Mouse (Mus musculus) midbrain, embryonic 16.5 days (tissue): ENCODE measurements around the gene Camta1. TPM values are rescaled to one million over a fixed set of nuclear protein-coding genes. Genes with fewer than 3 reads are reported as not detected.

Experiments used
- ATAC-seq: fragments of 200-750 bp; cut with Nextera tagmentation; 2 replicates; pipeline ENCODE4 v1.8.0; 2017; ENCODE audit warnings: moderate TSS enrichment
- H3K27ac ChIP-seq: fragments of 300-500 bp; sonication (generic); 2 replicates; pipeline ENCODE4 v1.5.1; 2014; ENCODE audit warnings: mild to moderate bottlenecking, low read length, mixed read lengths
- H3K27me3 ChIP-seq: fragments of 300-500 bp; sonication (generic); 2 replicates; pipeline ENCODE4 v1.6.1; 2014; ENCODE audit warnings: low read depth, low read length, mixed read lengths; ENCODE audit not compliant: control insufficient read depth, insufficient read depth
- H3K36me3 ChIP-seq: fragments of 300-500 bp; sonication (generic); 2 replicates; pipeline ENCODE4 v1.6.1; 2014; ENCODE audit warnings: mild to moderate bottlenecking, low read length, moderate library complexity, mixed read lengths; ENCODE audit not compliant: control insufficient read depth, insufficient read depth
- H3K4me1 ChIP-seq: fragments of 300-500 bp; sonication (generic); 2 replicates; pipeline ENCODE4 v1.6.1; 2014; ENCODE audit warnings: mild to moderate bottlenecking, low read length, mixed read lengths; ENCODE audit not compliant: control insufficient read depth, insufficient read depth
- H3K4me2 ChIP-seq: fragments of 300-500 bp; sonication (generic); 2 replicates; pipeline ENCODE4 v1.6.1; 2014; ENCODE audit warnings: mild to moderate bottlenecking, low read length, mixed read lengths
- H3K4me3 ChIP-seq: fragments of 300-500 bp; sonication (generic); 2 replicates; pipeline ENCODE4 v1.5.1; 2014; ENCODE audit warnings: low read depth, mild to moderate bottlenecking, low read length, moderate library complexity, mixed read lengths
- H3K9ac ChIP-seq: fragments of 300-500 bp; sonication (generic); 2 replicates; pipeline ENCODE4 v1.6.1; 2014; ENCODE audit warnings: low read depth, low read length, mixed read lengths
- H3K9me3 ChIP-seq: fragments of 300-500 bp; sonication (generic); replicated peaks from 2 replicates; pipeline ENCODE4 v1.6.1; 2014; ENCODE audit warnings: mild to moderate bottlenecking, low read length, mixed read lengths; ENCODE audit not compliant: control insufficient read depth, poor library complexity, severe bottlenecking
- WGBS: fragments of 180-500 bp; shearing (Covaris S2); extraction: QIAGEN DNeasy Blood & Tissue Kit; methylation state at CpG from one replicate; pipeline ENCODE4 v1.1.7; 2014; 5-methylcytosine and 5-hydroxymethylcytosine counted together
- polyA plus RNA-seq: library from polyadenylated mRNA; unstranded; fragments of >200 nt; fragmentation: Nextera tagmentation; extraction: Ambion mirVana; gene quantifications from 2 replicates; pipeline ENCODE4 v1.2.1, GENCODE M21; 2015

The Camta1 gene
- polyA plus RNA-seq, 1 experiment from 2014 or later, result 159 TPM

DNA sequence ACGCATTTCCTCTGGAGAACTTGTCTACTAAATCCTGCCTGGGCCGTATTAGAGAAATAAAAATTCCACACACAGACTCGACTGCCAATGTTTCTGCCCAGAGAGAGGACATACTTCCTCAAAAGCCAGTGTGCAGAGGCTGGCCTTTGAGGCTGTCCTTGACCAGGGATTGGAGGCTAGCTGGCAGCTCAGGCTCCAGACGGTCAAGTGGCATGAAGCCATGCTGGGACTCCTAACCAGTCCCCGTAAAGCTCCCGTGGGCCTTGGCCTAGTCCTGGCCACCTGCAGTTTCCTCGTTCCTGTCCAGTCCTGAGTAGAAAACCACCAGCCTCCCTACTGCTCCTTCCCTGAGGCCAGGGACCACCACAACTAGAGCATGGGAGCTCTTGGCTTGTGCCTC is 598.6 kb downstream of the Camta1 start:
- Histone ChIP-seq H3K4me3 (no peak overlapping the region), H3K27me3 (no peaks in the 10 kb centered on the region; the same call in 1 of the 2 replicates), H3K9me3 (no peaks in the 10 kb centered on the region), H3K27ac (0 out of 2 replicates have a peak overlapping the region, but pooled peaks have one; percentile 13), H3K4me1 (peaks cover 17% of the 10 kb centered on the region), H3K9ac (no peak overlapping the region), H3K36me3 (no peaks in the 10 kb centered on the region), H3K4me2 (no peak overlapping the region)
- WGBS, result 70% methylated on average over 7 of the region's 7 CpGs
- no peak for ATAC-seq

DNA sequence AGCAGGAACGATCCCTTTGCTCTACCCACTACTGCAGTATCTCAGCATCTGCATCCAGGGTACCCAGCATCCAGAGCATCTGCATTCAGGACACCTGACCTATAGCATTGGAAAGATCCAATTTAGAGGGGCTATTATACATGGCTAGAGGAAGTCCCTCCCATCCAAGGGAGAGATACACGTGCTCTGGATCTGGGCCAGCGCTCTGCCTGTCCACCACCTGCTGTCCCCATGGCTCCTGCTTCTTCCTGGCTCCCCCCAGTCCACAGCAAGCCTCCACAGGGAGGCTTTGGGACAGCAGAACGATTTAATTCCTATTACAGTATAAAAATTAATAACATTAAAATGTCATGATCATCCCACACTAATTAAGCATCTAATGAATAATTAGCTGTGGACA is 605.1 kb downstream of the Camta1 start:
- no peak for ATAC-seq
- no peaks in the 10 kb centered on the region for H3K36me3 ChIP-seq
- WGBS, result 45% methylated on average over 4 of the region's 4 CpGs
- peaks cover 3% of the 10 kb centered on the region; the same call in 1 of the 2 replicates for H3K4me1 ChIP-seq
- no peak overlapping the region for H3K4me3 ChIP-seq
- no peaks in the 10 kb centered on the region for H3K27me3 ChIP-seq
- H3K9ac ChIP-seq, result no peak overlapping the region
- no peak overlapping the region for H3K4me2 ChIP-seq
- no peak overlapping the region for H3K27ac ChIP-seq
- H3K9me3 ChIP-seq, result no peaks in the 10 kb centered on the region

DNA sequence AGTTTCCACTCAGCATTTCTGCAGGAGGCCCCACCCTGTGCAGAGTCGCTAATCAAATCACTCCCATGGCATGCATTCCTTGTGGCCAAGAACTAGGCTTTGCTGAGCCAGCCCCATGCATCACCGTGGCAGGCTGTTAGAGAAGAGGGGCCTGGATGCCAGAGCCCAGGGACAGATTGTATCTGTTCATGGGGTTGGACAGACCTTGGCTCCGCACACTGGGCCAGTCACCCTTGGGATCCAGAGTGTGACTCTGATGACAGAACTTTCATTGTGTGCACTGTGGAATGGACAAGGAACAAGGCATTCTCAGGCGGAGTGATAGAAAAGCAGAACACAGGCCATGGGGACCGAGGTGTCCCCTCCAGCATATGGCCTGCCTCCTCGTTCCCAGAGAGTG is 610.9 kb downstream of the Camta1 start:
- Histone ChIP-seq H3K4me2 (no peak overlapping the region), H3K4me1 (no peaks in the 10 kb centered on the region), H3K36me3 (no peaks in the 10 kb centered on the region), H3K27ac (no peak overlapping the region), H3K27me3 (no peaks in the 10 kb centered on the region), H3K4me3 (no peak overlapping the region), H3K9ac (no peak overlapping the region), H3K9me3 (no peaks in the 10 kb centered on the region)
- WGBS, result 97% methylated on average over 6 of the region's 6 CpGs
- no peak for ATAC-seq

DNA sequence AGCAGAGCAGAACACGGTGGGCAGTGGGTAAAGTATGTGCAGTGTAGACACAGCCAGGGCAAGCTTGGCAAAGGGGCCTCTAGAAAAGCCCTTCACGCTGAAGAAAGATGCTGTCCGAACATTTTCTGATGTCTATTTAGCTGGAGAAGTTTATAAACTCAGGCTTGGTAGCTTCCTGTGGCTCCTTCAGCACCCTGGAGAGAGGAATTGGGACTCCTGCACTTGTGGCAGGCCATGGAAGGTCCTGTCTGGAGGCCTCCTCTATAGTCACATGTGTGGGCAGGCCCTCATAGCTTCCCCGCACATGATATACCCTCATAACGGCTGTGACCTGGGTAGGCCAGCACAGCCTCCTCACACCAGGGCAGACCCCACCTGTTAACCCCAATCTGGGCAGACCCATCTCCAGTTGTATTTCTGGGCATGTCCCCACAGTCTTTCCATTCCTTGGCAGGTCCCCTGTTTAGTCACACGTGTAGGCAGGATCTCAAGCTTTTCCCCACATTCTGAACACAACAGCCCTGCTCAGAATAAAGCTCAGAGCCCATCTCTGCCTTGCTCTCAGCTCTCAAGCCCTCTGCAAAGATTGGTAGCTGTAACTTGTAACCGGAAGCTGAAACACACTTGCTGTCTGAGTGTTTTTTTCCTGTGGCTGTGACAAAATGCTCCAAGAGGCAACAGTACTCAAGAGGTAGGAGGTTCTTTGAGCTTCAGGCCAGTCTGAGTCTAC is 616.4 kb downstream of the Camta1 start:
- H3K4me1 ChIP-seq, result peaks cover 13% of the 10 kb centered on the region
- H3K36me3 ChIP-seq, result no peaks in the 10 kb centered on the region
- H3K4me2 ChIP-seq, result no peak overlapping the region
- ATAC-seq, result no peak
- WGBS, result 63% methylated on average over 7 of the region's 7 CpGs
- H3K9me3 ChIP-seq, result 0 out of 2 replicates have a peak, but pooled peaks cover 3% of the 10 kb centered on the region
- no peak overlapping the region for H3K27ac ChIP-seq
- no peaks in the 10 kb centered on the region for H3K27me3 ChIP-seq
- no peak overlapping the region for H3K9ac ChIP-seq
- no peak overlapping the region for H3K4me3 ChIP-seq

DNA sequence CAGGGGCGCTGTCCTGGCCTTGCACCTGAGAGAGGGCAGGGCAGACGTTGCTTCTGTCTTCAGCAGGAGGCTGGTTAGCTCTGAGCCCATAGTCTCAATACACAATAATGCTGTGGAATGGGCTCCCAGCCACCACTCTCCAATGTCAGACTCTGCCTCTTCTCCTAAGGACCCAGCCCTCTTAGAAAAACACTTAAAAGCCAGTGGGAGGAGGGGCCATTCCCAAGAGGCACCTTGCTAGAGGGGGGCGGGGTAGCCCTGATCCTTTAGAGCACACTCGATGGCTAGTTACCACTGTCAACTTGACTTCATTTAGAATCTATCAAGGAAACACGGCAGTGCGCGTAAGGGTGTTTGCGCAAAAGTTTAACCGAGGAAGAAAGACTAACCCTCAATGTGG is 618.2 kb downstream of the Camta1 start:
- H3K9me3 ChIP-seq, result 0 out of 2 replicates have a peak, but pooled peaks cover 3% of the 10 kb centered on the region
- WGBS, result 61% methylated on average over 9 of the region's 9 CpGs
- no peak overlapping the region for H3K27ac ChIP-seq

DNA sequence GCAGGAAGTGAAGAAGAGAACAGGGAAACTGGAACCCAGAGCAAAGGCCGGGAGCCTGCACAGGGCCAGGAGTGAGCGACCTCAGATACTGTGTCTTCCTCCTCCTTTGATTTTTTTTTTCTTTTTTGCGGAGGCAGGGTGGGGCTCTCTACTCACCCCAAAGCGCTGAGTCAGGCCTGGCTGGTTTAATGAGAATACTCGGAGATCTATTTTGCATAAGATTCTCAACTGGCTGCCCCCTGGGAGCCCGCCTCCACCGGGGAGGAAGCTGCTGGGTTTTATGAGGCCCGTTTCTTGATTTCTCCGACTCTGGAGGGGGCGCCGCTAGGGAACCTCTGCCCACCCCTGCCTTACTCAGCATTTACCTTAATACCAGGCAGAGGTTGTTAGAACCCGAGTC is 618.9 kb downstream of the Camta1 start:
- H3K4me1 ChIP-seq, result peaks cover 13% of the 10 kb centered on the region
- no peak overlapping the region for H3K27ac ChIP-seq
- 0 out of 2 replicates have a peak, but pooled peaks cover 3% of the 10 kb centered on the region for H3K9me3 ChIP-seq
- H3K27me3 ChIP-seq, result no peaks in the 10 kb centered on the region
- H3K4me3 ChIP-seq, result no peak overlapping the region
- H3K36me3 ChIP-seq, result no peaks in the 10 kb centered on the region
- no peak overlapping the region for H3K4me2 ChIP-seq
- 23% methylated on average over 12 of the region's 12 CpGs for WGBS
- no peak overlapping the region for H3K9ac ChIP-seq
- no peak for ATAC-seq

More for the DNA sequence above, 618.2 kb downstream of the Camta1 start:
- Histone ChIP-seq H3K4me3 (no peak overlapping the region), H3K36me3 (no peaks in the 10 kb centered on the region), H3K4me2 (no peak overlapping the region), H3K9ac (no peak overlapping the region), H3K27me3 (no peaks in the 10 kb centered on the region), H3K4me1 (peaks cover 13% of the 10 kb centered on the region)
- ATAC-seq, result no peak

DNA sequence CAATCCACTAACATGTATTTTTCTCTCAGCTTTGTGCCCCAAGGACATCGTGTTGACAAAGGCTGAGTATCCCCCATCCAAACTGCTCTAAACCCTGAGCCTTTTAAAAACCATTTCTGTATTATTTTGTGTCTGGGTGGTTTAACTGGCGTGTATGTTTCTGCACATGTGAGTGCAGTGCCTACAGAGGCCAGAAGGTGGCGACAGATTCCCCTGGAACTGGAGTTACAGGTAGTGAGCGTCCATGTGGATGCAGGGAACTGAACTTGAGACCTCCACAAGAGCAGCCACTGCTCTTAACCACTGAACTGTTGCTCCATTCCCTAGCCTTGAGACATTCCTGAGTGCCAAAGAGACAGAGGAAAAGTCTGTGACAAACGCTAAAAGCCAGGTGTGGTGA is 621.2 kb downstream of the Camta1 start:
- no peak overlapping the region for H3K9ac ChIP-seq
- H3K4me3 ChIP-seq, result no peak overlapping the region
- ATAC-seq, result no peak
- H3K9me3 ChIP-seq, result 0 out of 2 replicates have a peak, but pooled peaks cover 3% of the 10 kb centered on the region
- no peaks in the 10 kb centered on the region for H3K27me3 ChIP-seq
- H3K27ac ChIP-seq, result no peak overlapping the region
- no peaks in the 10 kb centered on the region for H3K36me3 ChIP-seq
- H3K4me2 ChIP-seq, result no peak overlapping the region
- 86% methylated on average over 5 of the region's 5 CpGs for WGBS
- peaks cover 13% of the 10 kb centered on the region for H3K4me1 ChIP-seq

DNA sequence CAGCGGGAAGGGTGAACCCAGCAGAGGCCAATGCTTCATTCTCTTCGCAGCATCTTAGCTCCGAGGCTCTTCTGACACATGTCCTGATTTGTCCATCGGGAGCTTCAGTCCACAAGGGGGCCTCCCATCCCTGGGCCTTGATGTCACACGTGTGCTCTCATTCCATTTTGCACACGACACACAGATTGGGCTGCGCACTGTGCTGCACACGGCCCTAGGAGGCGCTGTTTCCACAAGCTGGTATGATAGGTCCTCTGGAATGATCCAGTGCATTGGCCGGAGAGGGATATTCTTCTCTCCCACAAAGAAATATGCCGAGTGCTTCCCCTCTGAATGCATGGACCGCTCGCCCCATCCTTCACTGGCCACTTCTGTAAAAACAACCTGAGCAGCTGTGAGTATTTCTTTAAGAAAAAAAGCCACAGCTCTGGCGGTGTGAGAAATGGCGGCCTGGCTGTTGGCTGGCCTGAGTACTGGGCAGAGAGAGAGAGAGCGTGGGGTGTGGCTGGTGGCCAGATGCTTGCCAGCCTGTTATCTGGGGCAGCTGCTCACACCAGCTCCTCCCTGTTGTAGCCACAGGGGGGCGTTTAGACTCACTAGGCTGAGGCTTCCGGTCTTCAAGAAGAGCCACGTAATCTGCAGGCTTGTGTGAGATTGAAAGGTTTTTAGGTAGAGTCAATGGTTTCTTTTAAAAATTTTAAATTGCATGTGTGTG is 622.5 kb downstream of the Camta1 start:
- no peaks in the 10 kb centered on the region for H3K27me3 ChIP-seq
- H3K4me1 ChIP-seq, result peaks cover 13% of the 10 kb centered on the region
- WGBS, result 81% methylated on average over 19 of the region's 19 CpGs
- no peaks in the 10 kb centered on the region for H3K36me3 ChIP-seq
- H3K4me3 ChIP-seq, result no peak overlapping the region
- no peak for ATAC-seq
- H3K4me2 ChIP-seq, result no peak overlapping the region
- H3K9me3 ChIP-seq, result 0 out of 2 replicates have a peak, but pooled peaks cover 3% of the 10 kb centered on the region
- no peak overlapping the region for H3K9ac ChIP-seq
- no peak overlapping the region for H3K27ac ChIP-seq

DNA sequence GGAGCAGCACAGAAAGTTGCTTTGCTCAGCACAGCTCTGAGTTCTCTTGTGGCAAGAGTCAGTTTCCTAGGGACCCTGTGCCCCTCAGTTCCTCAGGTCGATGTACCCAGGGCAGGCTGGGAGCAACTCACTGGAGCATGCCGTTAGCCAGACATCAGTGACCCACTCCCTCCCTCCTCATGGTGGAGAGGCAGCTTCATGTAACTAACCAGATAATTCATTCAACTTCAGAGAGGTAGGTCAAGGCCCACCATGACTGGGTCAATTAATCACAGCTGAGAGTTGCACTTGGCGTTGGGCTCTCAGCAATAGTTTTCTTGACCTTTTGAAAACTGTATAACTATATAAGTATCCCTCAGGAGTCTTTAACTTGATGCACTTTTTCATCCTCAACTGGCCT is 624.2 kb downstream of the Camta1 start:
- Histone ChIP-seq H3K4me3 (no peak overlapping the region), H3K9ac (no peak overlapping the region), H3K36me3 (no peaks in the 10 kb centered on the region), H3K27ac (no peak overlapping the region), H3K4me1 (peaks cover 2% of the 10 kb centered on the region; the same call in 1 of the 2 replicates), H3K9me3 (0 out of 2 replicates have a peak, but pooled peaks cover 3% of the 10 kb centered on the region), H3K27me3 (no peaks in the 10 kb centered on the region), H3K4me2 (no peak overlapping the region)
- 66% methylated on average over 3 of the region's 3 CpGs for WGBS
- ATAC-seq, result no peak
